Mouse (Mus musculus) liver, postnatal 0 days (tissue): ENCODE measurements around the gene Ifnz.
"Not testable (repeated sequence)": the region's sequence is repeated elsewhere in the genome, so short reads cannot be mapped to it uniquely, and the experiment has no call there.

Experiments used
- CTCF ChIP-seq: sonication (generic); IDR thresholded peaks from 2 replicates; pipeline ENCODE4 v1.5.1; 2016; ENCODE audit warnings: antibody characterized with exemption, low read depth
- EP300 ChIP-seq: IDR thresholded peaks from 2 replicates; pipeline ENCODE4 v1.6.1; 2016; ENCODE audit warnings: antibody characterized with exemption, low read depth, mild to moderate bottlenecking

DNA sequence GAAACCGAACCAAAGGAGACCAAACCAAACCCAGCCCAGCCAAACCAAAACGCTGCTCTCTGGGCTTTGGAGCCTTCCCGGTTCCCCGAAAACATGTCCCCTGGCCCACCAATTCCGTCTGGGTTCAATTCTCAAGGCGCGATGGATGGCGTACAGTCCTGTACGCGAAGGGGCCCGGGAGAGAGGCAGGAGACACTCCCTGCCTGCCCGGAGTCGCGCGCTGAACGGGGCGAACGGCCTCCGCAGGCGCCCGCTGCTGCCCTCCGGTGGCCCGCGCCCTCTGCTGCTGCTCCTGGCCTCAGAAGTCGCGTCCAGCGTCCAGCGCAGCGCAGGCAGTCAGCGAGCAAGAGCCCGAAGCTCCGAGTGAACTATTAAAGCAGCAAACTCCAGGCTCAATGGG, 8.4 kb upstream of the Ifnz start, which contains the start of gene Gm13290:
- not testable (repeated sequence) for TF ChIP-seq CTCF, EP300
